Mouse (Mus musculus): ENCODE measurements around the gene Pola1. TPM values are rescaled to one million over a fixed set of nuclear protein-coding genes. Genes with fewer than 3 reads are reported as not detected.

Gene Pola1
- total RNA-seq (2012; rRNA removed): 29.6 and 33.9 TPM in 2 replicates
- total RNA-seq (2014; rRNA removed): 38.0 and 47.0 TPM in 2 replicates
- polyA plus RNA-seq (2012; ENCODE audit: insufficient read length, low read depth): 29.3 and 33.5 TPM in 2 replicates

DNA sequence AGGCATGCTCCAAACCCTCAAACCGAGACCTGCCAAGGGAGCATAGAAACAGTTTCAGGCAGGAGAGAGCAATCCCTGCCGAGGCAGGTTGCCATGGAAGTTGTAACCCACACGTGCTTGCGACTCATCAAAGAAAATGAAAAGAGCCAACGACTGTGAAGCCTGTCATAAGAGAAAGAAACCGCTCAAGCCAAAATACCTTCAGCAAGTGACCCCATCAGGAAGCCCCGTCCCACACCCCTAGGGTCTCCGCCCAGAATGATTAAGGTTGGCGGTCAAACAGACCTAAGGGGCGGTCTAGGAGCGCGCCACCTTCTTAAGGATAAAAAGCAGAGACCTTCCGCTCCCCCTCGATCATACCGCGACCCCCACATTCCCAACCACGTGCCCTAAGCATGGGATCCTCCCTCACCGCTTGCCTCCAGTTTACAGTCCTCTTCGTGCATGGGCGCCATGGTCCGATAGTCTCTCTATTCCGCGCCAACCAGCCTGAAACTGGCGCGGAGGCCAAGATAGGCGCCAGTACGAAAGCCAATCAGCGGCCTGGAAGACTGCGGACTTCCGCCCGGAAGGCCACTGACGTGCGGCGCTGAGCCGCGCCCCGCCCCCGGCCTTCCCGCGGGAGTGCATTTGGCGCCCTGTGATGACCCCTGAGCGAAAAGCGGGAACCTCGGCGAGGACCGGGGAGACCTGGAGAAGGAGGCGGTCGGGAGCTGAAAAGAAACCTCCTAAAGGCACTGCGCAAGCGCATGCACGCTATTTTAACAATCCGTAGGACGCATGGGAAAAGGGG lies at the start of gene Pola1:
Pola1 (minus strand) TSS at position 499 of the 793 bp plus-strand sequence.
- Histone ChIP-seq H3K36me3 (replicated peaks in 1 of 2; ENCODE audit: control insufficient read depth in 1 of 2, insufficient read depth in 1 of 2, low read length in 1 of 2) (no peaks in the 10 kb centered on the region), H3K27me3 (replicated peaks) (no peaks in the 10 kb centered on the region), H3K4me3 (replicated peaks in 1 of 3; ENCODE audit: low read depth in 2 of 3, low read length in 2 of 3, poor library complexity in 1 of 3) (peak within 1 kb of the TSS; percentile 63 to 94 (median 64)), H3K27ac (ENCODE audit: insufficient read depth, low read depth) (peak within 1 kb of the TSS; percentile 60), H3K9ac (ENCODE audit: insufficient read depth, low read depth) (peak within 1 kb of the TSS; percentile 83), H3K4me1 (ENCODE audit: control insufficient read depth in 1 of 2, insufficient read depth in 2 of 2) (peaks cover 0 to 3% of the 10 kb centered on the region in 2 experiments; a peak in 1 of 4 replicates), H3K4me2 (ENCODE audit: insufficient read depth, low read depth, poor library complexity, severe bottlenecking) (peak within 1 kb of the TSS; percentile 67; the same call in 1 of the 2 replicates), H3K79me2 (replicated peaks; ENCODE audit: control insufficient read depth, extremely low read depth, insufficient read depth, poor library complexity, severe bottlenecking) (peaks cover 32% of the 10 kb centered on the region), H3K9me3 (replicated peaks; ENCODE audit: low read length) (no peaks in the 10 kb centered on the region)
- in situ Hi-C loops (cut with MboI; ENCODE audit: low pct_ligation_motif_present, low pct_unique_long_range_greater_than_20kb, low sequenced_read_pairs): no loop called here
- TF ChIP-seq JUND (conservative IDR thresholded peaks at IDR 0.05; ENCODE audit: low read depth, low read length) (no peak), USF2 (conservative IDR thresholded peaks at IDR 0.05; ENCODE audit: low read depth, low read length) (no peak), GABPA (IDR thresholded peaks at IDR 0.05; ENCODE audit: insufficient replicate concordance, low read depth, low read length) (no peak), BHLHE40 (IDR thresholded peaks at IDR 0.05; ENCODE audit: low read depth, low read length) (0 out of 2 replicates have a peak, but pooled peaks have one; percentile 17), EP300 (IDR thresholded peaks at IDR 0.05; ENCODE audit: low read length) (no peak), PAX5 (IDR thresholded peaks at IDR 0.05; ENCODE audit: low read length) (no peak), MXI1 (IDR thresholded peaks at IDR 0.05; ENCODE audit: low read depth, low read length) (peak; percentile 62), NRF1 (IDR thresholded peaks at IDR 0.05; ENCODE audit: low read depth, low read length) (peak; percentile 77), ZNF384 (IDR thresholded peaks at IDR 0.05; ENCODE audit: low read depth, low read length) (no peak), SIN3A (IDR thresholded peaks at IDR 0.05; ENCODE audit: low read length) (peak; percentile 59; the same call in 1 of the 2 replicates), CTCF (conservative IDR thresholded peaks at IDR 0.05 in 1 of 2, IDR thresholded peaks at IDR 0.05 in 1 of 2; ENCODE audit: low read depth in 2 of 2, low read length in 2 of 2) (no peak), MEF2A (IDR thresholded peaks at IDR 0.05; ENCODE audit: borderline replicate concordance, low read depth, low read length) (no peak), MYC (IDR thresholded peaks at IDR 0.05; ENCODE audit: low read depth, low read length) (no peak; the same call in none of the 2 replicates), CHD1 (IDR thresholded peaks at IDR 0.05; ENCODE audit: low read depth, low read length) (0 out of 2 replicates have a peak, but pooled peaks have one; percentile 13), E2F4 (IDR thresholded peaks at IDR 0.05; ENCODE audit: insufficient replicate concordance, low read depth, low read length) (peak; percentile 95), ETS1 (conservative IDR thresholded peaks at IDR 0.05; ENCODE audit: low read depth, low read length) (no peak), MAX (IDR thresholded peaks at IDR 0.05; ENCODE audit: low read length) (0 out of 2 replicates have a peak, but pooled peaks have one; percentile 21), SMC3 (IDR thresholded peaks at IDR 0.05; ENCODE audit: low read depth, low read length) (no peak), TBP (conservative IDR thresholded peaks at IDR 0.05; ENCODE audit: low read depth, low read length) (0 out of 2 replicates have a peak, but pooled peaks have one; percentile 27), ZMIZ1 (IDR thresholded peaks at IDR 0.05; ENCODE audit: low read depth, low read length) (no peak), MAFK (IDR thresholded peaks at IDR 0.05; ENCODE audit: insufficient replicate concordance, low read length) (no peak), MAZ (IDR thresholded peaks at IDR 0.05; ENCODE audit: low read depth, low read length) (no peak), POLR2A (IDR thresholded peaks at IDR 0.05; ENCODE audit: low read depth, low read length) (peak; percentile 73), RAD21 (IDR thresholded peaks at IDR 0.05; ENCODE audit: low read depth, low read length) (no peak), ELF1 (IDR thresholded peaks at IDR 0.05; ENCODE audit: low read depth, low read length) (peak; percentile 88), ZKSCAN1 (IDR thresholded peaks at IDR 0.05; ENCODE audit: borderline replicate concordance, low read depth, low read length) (no peak), RCOR1 (conservative IDR thresholded peaks at IDR 0.05; ENCODE audit: low read depth, low read length) (no peak), UBTF (IDR thresholded peaks at IDR 0.05; ENCODE audit: low read depth, low read length) (no peak), KAT2A (IDR thresholded peaks at IDR 0.05; ENCODE audit: insufficient replicate concordance, low read length) (peak; percentile 78; the same call in 1 of the 2 replicates), CHD2 (IDR thresholded peaks at IDR 0.05; ENCODE audit: low read length) (peak; percentile 65; the same call in 1 of the 2 replicates), ZC3H11A (IDR thresholded peaks at IDR 0.05; ENCODE audit: low read depth, low read length) (no peak), TCF12 (IDR thresholded peaks at IDR 0.05; ENCODE audit: low read depth, low read length) (peak; percentile 42; the same call in 1 of the 2 replicates), NELFE (IDR thresholded peaks at IDR 0.05; ENCODE audit: low read depth, low read length) (peak; percentile 31; the same call in 1 of the 2 replicates), IRF4 (IDR thresholded peaks at IDR 0.05; ENCODE audit: low read depth, low read length) (no peak), POLR2AphosphoS2 (IDR thresholded peaks at IDR 0.05; ENCODE audit: low read depth, low read length) (no peak), HCFC1 (IDR thresholded peaks at IDR 0.05; ENCODE audit: low read depth, low read length) (peak; percentile 70), JUN (IDR thresholded peaks at IDR 0.05; ENCODE audit: insufficient read depth, low read depth, low read length) (no peak), USF1 (IDR thresholded peaks at IDR 0.05; ENCODE audit: low read depth, low read length) (no peak)
- peak; percentile 77 for DNase-seq (ENCODE audit: extremely low read depth)
- dilution Hi-C loops (cut with MboI; ENCODE audit: extremely low pct_ligation_motif_present, extremely low pct_unique_long_range_greater_than_20kb, low sequenced_read_pairs): no loop called here
